Comparison of ENCODE assay signal across 10 mouse cellular contexts in the genomic region with DNA sequence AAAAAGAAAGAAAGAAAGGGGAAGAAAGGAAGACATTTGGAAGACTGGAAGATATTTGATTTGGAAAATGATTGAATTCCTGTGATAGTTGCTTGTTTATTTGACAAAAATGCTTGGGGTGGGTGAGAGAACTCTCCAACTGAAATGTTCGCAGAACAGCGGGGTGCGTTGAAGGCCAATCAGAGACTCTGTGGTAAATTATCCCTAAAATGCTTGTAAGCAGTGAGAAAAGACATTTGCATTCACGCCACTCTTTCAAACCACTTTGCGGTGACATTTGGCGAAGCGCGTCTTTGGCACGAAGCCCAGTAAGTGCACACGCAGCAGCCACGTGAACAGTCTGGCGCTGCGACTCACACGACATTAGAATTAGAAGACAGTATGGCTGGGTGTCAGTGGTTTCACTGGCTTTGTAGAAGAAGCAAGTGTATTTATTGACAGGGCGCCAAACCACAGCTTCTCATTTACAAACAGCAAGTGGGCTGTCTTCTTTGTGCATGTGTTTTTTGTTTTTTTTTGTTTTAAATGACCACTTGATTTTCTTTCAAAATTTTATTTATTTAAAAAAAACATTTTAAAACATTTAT. TPM values are rescaled to one million over a fixed set of nuclear protein-coding genes. Genes with fewer than 3 reads are reported as not detected.
A peak's percentile ranks its signal among the peaks of the same experiment; 100 is the strongest.
DNase-seq lines count a peak whose midpoint lies in the region; ATAC-seq lines count a peak whose summit lies in the region.
"Had no signal": no experiment of that assay in that cellular context is flagged by ENCODE, and none has a peak within 500 bp of the region (broad histone marks: within the 10 kb centered on the region; RNA-seq: fewer than 3 reads in every experiment).

No protein-coding gene starts in this region.

- H3K9me3 ChIP-seq in heart, embryonic 11.5 days (replicated peaks; ENCODE audit: control insufficient read depth, low read length), result 0 out of 2 replicates have a peak, but pooled peaks cover 2% of the 10 kb centered on the region
- H3K9me3 ChIP-seq in intestine, embryonic 16.5 days (ENCODE audit: control insufficient read depth, low read length), result no peaks in the 10 kb centered on the region
- H3K9me3 ChIP-seq: midbrain, embryonic 12.5 days had no signal

- H3K36me3 ChIP-seq in heart, embryonic 11.5 days (ENCODE audit: control insufficient read depth, insufficient read depth, low read length), result no peaks in the 10 kb centered on the region
- no peaks in the 10 kb centered on the region for H3K36me3 ChIP-seq in intestine, embryonic 16.5 days (ENCODE audit: control insufficient read depth, insufficient read depth, low read length)
- H3K36me3 ChIP-seq: midbrain, embryonic 12.5 days had no signal

- H3K9ac ChIP-seq in heart, embryonic 11.5 days (ENCODE audit: low read depth, low read length), result no peak overlapping the region
- no peak overlapping the region for H3K9ac ChIP-seq in intestine, embryonic 16.5 days (ENCODE audit: low read depth, low read length)
- H3K9ac ChIP-seq: midbrain, embryonic 12.5 days had no signal

- H3K4me1 ChIP-seq in heart, embryonic 11.5 days (ENCODE audit: control insufficient read depth, insufficient read depth, low read length), result no peaks in the 10 kb centered on the region
- H3K4me1 ChIP-seq in intestine, embryonic 16.5 days (ENCODE audit: control insufficient read depth, insufficient read depth, low read length), result no peaks in the 10 kb centered on the region
- H3K4me1 ChIP-seq: midbrain, embryonic 12.5 days had no signal

- no peak overlapping the region for H3K4me3 ChIP-seq in heart, embryonic 11.5 days (ENCODE audit: low read depth, low read length)
- H3K4me3 ChIP-seq in intestine, embryonic 16.5 days (ENCODE audit: low read length), result no peak overlapping the region
- H3K4me3 ChIP-seq: midbrain, embryonic 12.5 days had no signal

- H3K27ac ChIP-seq in heart, embryonic 11.5 days (ENCODE audit: low read depth, low read length), result no peak overlapping the region
- H3K27ac ChIP-seq in intestine, embryonic 16.5 days (ENCODE audit: low read length), result no peak overlapping the region
- H3K27ac ChIP-seq: midbrain, embryonic 12.5 days had no signal

- H3K4me2 ChIP-seq in heart, embryonic 11.5 days, result no peak overlapping the region
- H3K4me2 ChIP-seq in intestine, embryonic 16.5 days (ENCODE audit: low read depth, low read length), result no peak overlapping the region
- H3K4me2 ChIP-seq: midbrain, embryonic 12.5 days had no signal

- 87% methylated on average over 15 of the region's 15 CpGs for WGBS in heart, embryonic 11.5 days (ENCODE audit: insufficient replicate concordance)
- 74% methylated on average over 15 of the region's 15 CpGs for WGBS in intestine, embryonic 16.5 days

- peak; percentile 4 to 18 for DNase-seq in heart, adult 18-20 months
- peak; percentile 65 for DNase-seq in CD4-positive helper T cell, adult 2 months (ENCODE audit: low read depth, low spot score)
- peak; percentile 60 for DNase-seq in cerebellum, adult 9-11 months
- DNase-seq in layer of hippocampus, adult 9-10 months (ENCODE audit: low spot score), result peak; percentile 70
- peak; percentile 70 for DNase-seq in naive thymus-derived CD4-positive, alpha-beta T cell, adult 2 months (ENCODE audit: low read depth)
- no peak for DNase-seq in spleen, postnatal 10 days (ENCODE audit: low spot score in 2 of 2)

- no peaks in the 10 kb centered on the region for H3K27me3 ChIP-seq in heart, embryonic 11.5 days (ENCODE audit: control insufficient read depth, insufficient read depth, low read length)
- no peaks in the 10 kb centered on the region for H3K27me3 ChIP-seq in intestine, embryonic 16.5 days (replicated peaks; ENCODE audit: control insufficient read depth, insufficient read depth, low read length)
- H3K27me3 ChIP-seq: midbrain, embryonic 12.5 days had no signal

- ATAC-seq in heart, embryonic 11.5 days (replicated peaks; ENCODE audit: insufficient number of reproducible peaks, low FRiP score, low TSS enrichment), result no peak
- ATAC-seq in intestine, embryonic 16.5 days, result no peak
- ATAC-seq: Patski had no signal

RNA-seq across cellular contexts. Expression of a gene that starts 43.1 kb away (rescaled TPM):
- total RNA-seq in heart, adult 18-20 months (2021), result 10 to 100 TPM; 46.0 to 53.0 TPM
- polyA plus RNA-seq in heart, embryonic 11.5 days (2014; fragmentation: Nextera tagmentation; extraction: Ambion mirVana), result 6.0 and 8.4 TPM in 2 replicates
- 1.8 and 2.0 TPM in 2 replicates for polyA plus RNA-seq in intestine, embryonic 16.5 days (2015; fragmentation: Nextera tagmentation; extraction: Ambion mirVana)

RNA-seq across cellular contexts. Expression of a gene that starts 56.4 kb away (rescaled TPM):
- 1 to 10 TPM in 1 of 2 experiments, under 1 TPM in 1; 0.65 to 2.5 TPM for total RNA-seq in heart, adult 18-20 months (2021)
- 1.6 and 2.9 TPM in 2 replicates for polyA plus RNA-seq in heart, embryonic 11.5 days (2014; fragmentation: Nextera tagmentation; extraction: Ambion mirVana)
- polyA plus RNA-seq in intestine, embryonic 16.5 days (2015; fragmentation: Nextera tagmentation; extraction: Ambion mirVana), result 49.8 and 61.7 TPM in 2 replicates

Comparison
In these comparisons a context has a peak if more than half of its experiments do, and no peak if none do; other contexts are left out.
1. DNase-seq: peak in heart, adult 18-20 months (2 of 2), CD4-positive helper T cell, adult 2 months (single experiment), cerebellum, adult 9-11 months (single experiment), layer of hippocampus, adult 9-10 months (single experiment) and naive thymus-derived CD4-positive, alpha-beta T cell, adult 2 months (single experiment); none in spleen, postnatal 10 days (0 of 2).
2. RNA of a gene that starts 56.4 kb away (polyA plus RNA-seq): 49.8 to 61.7 TPM in intestine, embryonic 16.5 days; 1.6 to 2.9 TPM in heart, embryonic 11.5 days; every median in the first group is over 10 times any median in the second.